Mouse (Mus musculus): ENCODE data around the gene Stxbp1.

Stxbp1 gene

DNA sequence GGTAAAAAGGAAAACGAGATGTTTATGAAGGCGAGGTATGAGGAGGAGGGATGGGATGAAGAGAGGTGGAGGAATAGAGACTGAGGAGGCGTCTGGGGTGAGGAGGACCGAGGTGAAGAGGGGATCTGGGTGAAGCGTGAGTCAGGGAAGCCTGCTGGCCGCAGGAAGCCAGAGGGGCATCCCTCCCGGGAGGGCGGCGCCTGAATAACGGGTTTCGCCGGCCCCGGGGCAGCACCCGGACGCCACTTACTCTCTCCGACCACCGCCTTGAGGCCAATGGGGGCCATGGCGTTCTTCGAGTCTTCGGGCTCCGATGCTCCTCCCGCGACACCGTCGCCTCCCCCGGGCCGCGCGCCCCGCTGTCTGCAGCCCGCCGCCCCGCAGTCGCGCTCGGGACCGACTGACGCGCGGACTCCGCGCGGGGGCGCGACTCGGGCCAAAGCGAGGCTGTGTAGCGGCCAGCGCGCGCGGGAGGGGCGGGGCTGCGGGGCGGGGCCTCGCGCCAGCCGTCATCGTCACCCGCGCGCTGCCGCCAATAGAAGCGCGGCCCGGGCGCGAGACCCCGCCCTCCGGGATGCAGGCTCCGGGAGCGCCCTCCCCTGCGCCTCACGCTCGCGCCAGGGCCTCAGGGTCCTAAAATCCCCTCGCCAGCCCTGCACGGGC lies at the start of gene Stxbp1:
TSS of gene Stxbp1 (minus strand) at position 441 of the 663 bp plus-strand sequence.
- DNase-seq: peak; percentile 87 to 91

DNA sequence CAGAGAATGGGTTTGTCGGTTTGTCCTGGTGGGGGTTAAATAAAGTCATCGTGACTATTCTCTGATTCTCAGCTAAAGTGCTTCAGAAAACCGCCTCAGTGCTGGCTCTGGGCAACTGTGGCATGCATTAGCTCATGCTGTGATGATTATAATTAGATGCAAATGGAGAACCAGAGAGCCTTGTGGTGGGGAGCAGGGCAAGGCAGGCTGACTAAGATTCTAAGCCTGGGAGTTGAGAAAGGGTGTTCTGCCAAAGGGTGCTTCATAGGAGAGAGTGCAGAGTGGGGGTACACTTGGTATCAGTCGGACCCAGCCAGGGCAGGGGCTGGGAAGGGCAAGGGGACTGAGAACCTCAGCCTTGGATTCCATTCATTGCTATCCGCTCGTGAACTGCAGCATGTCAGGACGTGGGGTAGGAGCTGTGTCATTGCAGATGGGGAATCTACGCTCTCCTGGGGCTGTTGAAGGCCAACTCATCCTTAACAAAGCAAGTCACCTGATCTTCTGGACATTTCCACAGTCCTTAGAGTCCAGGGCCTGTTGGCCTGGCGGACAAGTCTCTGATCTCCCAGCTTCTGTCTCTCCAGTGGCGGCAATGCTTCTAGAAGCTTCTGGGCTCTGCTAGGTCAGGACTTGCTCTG lies 49.6 kb upstream of the Stxbp1 start:
- DNase-seq: no peak

DNA sequence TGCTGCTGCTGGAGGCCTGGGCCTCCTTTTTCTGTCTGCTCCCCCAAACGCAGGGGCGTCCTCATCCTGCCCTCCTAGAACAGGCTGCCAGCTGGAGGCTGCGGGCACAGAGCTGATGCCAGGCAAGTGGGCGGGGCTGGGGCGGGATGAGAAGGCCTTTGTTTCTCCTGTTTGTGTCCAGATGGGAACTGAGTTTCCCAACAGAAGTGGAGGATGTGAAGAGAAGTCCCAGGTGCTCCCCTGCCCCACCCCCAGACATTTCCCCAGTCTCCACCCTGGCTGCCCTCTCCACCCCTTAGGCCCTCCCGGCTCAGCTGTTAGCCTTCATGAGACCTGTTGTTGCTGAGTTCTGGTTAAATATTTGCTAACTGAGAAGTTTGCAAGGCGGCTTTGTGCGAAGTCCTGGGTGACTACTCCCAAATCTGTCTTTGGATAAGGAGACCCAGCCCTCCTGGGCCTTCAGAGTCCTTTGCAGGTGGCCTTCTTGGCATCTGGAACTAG lies 48.6 kb upstream of the Stxbp1 start:
- no peak for DNase-seq

DNA sequence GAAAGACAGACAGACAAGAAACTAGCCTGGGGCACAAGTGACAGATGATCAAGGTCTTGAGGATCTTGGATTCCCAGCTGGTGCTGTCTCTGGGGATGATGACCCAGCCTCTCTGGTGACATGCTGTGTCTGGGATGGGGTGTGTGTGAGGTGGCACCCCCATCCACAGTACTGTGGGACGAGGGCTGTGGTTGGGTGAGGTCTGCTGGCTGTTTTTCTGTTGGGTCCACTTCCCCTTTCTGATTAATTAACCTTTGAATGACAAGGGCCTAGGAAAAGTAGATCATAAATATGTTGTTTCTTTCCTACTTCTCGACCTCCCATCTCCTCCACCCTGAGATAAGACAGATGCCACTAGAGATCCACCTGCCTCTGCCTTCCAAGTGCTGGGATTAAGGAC lies 47.1 kb upstream of the Stxbp1 start:
- DNase-seq: no peak

DNA sequence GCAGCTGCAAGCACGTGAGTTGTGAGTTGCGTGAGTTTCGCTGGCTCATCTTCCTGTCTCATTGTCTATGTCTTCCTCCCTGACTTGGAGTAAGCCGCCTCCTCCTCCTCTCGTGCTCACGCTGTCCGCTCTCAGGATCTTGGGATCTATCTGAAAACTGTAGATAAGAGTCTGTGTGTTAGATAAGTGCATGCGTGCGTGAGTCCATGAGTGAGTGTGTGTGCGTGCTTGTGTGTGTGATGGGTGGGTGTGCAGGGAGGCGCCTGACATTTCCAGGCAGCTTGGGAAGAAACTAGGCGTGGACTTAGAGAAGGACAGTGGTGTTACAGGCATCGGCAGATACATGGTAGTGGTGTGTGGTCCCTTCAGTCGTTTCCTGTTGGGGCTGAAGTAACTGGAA lies 45.4 kb upstream of the Stxbp1 start:
- DNase-seq: no peak

DNA sequence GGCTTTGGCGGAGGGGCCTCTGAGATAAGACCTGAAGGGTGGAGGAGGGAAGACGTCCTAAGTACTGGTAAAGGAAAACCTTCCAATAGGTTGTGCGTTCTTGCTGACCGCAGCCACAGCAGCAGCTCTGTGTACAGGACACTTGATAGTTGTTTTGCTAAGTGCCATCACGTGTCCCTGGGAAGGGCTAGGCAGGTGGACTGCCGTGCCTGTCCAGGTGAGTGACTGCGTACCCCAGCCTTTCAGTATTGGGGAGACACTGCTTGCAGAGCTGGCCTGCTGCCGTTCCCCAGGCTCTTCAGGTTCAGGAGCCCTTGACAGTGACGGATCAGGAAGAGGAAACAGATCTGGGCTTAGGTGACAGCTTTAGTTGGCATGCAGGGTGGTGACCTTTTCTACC lies 44.2 kb upstream of the Stxbp1 start:
- DNase-seq: no peak

DNA sequence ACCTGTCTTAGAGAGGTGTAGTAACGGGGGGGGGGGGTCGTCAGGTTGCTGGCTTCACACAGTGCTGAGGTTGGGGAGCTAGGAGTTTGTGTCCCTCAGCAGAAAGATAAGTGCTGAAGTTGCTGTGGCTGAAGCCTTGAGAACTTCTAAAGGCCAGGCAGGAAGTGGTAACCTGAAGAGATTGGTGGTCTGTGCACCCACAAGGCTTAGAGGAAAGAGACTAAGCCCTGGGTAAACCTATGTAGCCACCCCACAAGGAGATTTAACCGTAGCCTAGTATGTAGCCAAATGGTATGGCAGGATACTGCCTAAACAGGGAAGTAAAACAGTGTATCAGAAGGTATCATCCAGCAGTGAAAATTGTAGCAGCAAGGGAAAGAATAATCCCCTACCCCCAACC lies 43.2 kb upstream of the Stxbp1 start:
- DNase-seq: no peak

DNA sequence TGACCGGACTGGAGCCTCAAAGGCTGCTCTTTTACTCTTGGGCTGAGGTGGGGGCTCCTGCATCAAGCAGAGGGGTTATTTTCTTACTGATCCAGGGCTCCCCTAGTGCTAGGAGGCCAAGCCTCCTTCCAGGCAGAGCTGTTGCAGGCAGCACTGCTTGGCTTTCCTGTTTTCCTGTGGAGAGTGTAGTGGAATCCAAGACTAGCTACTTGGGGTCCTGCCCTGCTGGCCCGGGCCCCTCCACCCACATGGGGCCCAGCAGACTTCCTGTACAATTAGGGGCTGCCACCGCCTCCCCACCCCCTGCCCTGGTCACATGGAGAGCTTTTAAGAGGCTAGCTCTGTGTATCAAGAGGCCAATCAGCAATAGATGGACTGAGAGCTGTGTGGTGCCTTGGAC lies 41.5 kb upstream of the Stxbp1 start:
- no peak for DNase-seq

DNA sequence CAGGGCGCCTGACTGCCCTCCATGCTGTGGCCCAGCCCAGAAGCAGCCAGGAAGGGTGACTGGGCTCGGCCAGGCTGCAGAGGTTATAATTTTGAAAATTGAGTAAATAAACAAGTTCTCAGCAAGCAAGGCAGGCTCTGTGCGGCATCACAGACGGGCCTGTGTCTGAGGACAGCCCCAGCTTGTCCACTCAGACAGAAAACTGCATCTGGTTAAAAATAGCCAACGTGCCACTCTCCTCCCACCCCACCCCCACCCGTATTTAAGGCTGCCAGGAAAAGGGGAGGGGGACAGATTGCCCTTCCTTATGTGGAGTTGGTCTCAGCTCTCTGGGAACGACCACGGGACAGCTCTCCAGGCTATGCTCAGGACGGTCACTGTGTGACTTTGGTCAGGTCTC lies 41.0 kb upstream of the Stxbp1 start:
- no peak for DNase-seq

DNA sequence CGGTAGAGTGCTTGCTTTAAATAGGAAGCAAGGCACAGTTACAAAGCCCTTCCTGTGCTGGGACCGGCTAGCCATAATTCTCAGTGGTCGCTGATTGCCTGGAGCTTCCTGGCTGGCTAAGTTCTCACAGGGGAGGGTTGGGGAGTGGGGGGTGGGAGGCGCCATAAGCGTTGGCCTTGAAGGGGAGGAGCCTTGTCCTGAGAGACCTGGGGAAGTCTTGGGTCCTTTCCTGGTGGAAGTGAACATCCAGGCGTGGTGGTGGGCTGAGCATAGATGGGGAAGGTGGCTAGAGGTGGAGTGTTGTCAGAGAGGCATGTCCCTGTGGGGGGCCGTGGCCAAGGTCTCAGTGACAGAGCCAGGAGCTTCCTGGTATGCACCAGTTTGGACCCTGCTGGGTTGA lies 37.7 kb upstream of the Stxbp1 start:
- DNase-seq: no peak

DNA sequence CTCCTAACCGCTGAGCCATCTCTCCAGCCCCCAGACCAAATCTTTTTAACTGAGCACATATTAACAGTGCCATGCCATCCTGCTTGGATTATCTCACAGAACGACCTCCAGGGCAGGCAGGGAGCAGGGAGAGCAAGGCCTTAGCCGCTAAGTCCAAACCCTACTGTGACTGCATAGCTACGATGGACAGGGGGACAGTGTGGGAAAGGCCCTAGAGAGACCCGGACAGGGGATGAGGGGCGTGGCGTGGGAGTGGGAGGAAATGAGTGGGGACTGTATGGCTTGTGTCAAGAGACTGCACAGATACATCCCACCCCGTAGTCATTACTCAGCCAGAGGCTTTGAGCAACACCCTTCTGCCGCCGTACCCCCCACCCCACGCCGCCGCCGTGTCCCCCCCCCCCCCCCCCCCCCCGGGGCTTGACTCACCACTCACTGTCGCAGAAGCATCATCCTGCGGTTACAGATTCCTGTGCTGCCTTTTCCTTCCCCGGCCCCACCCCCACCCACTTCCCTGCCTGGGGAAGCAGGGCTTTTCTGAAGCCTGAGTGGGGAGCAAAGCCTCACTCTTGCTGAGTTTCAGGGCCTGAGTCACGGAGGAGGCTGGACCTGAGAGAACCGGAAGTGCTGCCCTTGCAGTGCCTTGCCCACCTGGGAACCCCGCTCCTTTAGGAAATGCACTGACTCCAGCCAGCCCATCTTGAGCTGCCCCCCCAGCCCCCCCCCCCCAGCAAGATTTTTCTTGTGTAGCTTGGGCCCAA lies 35.4 kb upstream of the Stxbp1 start:
- DNase-seq: no peak

DNA sequence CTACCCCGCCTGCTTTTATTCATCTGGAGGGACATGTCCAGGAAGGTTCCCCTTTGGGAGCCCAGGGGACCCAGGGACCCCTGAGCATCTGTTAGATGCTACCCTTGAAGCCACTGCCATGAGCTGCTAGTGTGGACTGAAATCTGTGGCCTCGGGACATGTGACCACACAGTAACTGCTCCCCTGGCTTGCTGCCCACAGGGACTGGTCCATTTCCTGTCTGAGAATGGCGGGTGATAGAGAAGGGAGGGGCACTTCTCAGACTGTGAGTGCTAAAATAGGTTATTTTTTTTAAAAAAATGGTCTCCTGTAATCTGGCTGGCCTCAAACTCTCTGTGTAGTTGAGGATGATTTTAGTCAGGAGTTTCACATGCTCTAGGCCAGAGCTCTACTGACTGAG lies 34.7 kb upstream of the Stxbp1 start:
- no peak for DNase-seq

DNA sequence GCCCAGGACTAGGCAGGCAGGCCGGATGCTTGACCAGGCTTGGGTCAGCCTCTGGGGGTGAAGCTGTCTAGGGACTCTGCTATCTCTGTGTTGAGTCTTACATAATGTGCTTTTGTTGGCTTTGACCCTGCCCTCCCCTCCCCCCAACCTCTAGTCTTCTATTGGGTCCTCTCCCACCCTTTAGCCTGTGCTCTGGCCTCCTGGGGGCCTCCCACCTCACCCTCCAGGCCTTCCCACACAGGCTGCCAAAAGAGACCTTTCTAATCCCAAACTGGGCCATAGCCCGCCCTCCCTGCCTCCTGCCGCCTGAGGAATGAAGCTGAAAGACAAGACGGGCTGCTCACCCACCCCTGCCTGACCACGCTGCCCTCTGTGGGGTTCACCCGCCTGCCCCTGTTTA lies 34.0 kb upstream of the Stxbp1 start:
- DNase-seq: no peak

DNA sequence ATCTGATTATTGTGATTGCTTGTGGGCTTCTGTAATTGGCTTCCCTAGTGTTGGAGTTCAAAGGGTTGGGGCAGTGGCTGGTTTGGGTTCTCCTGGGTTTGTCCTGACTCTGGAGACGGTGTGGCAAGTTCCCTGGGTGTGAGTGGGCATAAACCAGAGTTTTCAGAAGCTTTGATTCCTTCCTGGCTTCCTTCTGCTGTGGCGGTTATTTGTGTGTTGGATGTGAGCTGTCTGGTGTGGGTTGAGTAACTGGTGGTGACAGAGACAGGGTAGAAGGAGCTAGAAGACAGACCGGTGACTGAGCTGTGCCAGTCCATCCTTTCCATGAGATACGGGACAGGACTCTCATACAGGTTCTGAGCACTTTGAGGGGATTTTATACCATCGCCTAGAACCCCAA lies 32.5 kb upstream of the Stxbp1 start:
- DNase-seq: no peak

DNA sequence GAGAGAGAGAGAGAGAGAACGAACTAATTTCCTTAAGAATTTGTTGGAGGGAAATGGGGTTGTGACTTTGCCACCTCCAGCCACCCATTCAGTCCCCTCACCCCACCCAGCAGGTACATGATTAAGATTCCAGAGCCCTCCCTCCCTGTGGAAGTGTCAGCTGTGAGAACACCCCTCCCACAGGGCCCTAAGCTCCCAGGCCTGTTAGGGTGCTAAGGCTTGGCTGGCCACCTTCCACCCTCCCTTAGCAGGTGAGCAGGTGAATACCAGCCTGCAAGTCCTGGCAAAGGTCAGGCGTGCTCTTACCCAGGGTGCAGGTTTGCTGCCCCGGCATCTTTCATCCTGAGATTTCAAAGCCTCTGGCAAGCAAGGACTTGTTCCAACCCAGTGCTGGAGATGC lies 31.4 kb upstream of the Stxbp1 start:
- no peak for DNase-seq

DNA sequence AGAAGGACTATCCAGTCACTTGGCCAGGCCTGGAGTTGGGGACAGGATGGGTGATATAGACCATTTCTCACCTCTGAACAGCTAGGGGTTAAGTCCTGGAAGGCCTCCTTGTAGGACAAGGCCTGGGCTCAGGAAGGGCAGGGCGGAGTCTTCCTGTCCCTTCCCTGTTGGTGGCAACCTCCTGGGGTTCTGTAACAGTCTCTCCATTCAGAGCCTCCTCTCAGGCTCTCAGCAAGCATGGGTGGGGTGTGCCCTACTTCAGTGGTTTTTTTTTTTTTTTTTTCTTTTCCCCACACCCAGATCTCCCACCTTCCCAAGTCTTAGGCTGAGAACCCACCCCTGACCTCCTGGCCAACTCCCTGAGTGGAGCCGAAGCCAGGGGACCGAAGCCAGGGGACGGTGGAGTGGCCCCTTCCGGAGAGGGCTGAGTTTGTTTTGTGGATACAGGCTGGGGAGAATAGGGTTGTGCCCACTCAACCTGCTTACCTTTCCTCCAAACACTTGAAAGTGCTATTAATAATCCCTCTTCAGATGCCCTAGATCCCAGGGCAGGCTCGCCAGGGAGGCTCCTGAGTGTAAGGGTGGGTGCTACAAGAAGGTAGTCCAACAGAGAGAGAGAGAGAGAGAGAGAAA lies 30.8 kb upstream of the Stxbp1 start:
- no peak for DNase-seq

DNA sequence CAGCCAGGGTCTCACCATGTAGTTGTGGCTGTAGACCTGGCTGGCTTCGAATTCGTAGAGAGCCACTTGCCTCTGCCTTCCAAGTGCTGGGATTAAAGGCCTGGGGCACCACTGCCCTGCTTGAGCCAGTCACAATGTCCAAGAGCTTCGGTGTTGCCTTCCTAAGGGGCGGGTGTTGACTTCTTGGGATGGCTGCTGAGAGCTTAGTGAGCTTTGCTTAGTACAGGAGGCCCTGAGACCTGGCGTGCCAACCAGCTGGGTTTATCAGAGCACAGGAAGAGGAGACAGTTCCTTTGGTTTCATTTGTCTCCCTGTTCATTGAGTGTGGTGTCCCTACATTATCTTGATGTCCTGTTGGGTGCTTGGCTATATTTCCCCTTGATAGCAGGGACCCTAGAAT lies 30.3 kb upstream of the Stxbp1 start:
- DNase-seq: no peak

DNA sequence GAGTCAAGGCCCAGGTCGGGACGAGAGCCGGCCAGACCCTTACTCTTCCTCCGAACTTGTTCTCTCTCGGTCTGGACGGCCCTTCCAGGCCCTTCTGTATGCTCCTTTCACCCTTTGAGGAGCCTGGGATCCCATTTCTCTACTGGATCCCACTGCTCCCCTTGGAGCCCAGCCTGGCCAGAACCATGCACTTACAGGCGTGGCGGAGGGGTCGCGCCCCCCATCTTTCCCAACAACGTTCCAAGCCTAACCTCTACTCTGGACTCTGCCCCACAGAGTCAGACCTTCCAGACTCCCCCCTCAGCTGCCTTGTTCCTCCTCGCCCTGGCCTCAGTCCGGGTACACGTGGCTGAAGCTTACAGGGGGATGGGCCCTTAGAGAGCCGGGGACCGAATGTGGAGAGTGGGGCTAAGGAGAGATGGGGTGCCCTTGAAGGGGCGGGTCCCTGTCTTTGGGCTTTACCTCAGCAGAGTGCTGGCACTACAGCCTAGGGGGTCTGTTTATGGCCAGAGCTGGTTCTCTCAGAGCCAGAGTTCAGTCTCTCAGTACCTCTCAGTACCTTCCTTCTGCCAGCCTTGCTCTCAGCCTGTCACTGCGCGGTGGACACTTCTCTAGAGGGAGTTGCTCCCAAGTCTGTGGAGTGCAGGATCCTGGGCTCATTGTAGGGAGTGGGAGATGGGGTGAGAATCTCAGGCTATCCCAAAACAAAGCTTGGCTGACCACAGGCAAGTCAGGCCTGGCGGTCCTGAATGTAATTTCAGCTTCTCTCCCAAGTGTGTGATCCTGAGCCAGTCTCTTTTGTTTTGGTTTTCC lies 29.7 kb upstream of the Stxbp1 start:
- DNase-seq: no peak

DNA sequence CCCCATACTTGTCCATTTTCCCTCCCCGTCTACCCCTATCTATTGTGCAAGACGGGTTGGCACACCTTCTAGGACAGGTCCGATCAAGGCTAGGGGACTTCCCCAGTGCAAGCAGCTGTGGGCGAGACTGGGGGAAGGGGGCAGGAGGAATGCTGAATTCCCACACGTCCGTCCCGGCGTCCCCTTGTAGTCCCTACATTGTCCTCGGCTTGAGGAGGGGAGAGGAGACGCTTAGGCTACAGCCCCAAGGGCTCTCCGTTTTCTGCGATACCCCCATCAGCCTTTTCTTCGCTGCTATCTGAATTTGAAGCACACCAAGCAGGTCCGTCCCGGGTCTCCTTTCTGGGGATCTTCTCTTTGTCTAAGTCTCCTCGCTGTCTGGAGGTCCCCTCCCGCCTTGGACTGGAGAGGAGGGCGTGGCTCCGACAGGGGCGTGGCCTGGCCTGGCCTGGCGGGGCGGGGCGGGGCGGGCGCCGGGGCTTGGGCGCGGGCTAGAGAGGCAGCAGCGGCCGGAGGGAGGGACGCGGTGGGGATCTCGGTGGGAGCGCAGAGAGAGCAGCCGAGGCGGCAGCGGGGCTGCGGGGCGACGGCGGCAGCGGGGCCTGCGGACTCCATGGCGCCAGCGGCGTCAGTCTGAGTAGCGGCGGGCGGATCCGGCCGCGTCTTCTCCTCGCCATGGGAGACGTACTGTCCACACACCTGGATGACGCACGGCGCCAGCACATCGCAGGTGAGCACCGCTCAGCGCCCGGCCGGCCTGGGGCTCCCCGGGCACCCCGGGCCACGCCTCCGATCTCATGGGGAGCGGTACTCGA lies 28.8 kb upstream of the Stxbp1 start, which contains the start of gene Fam129b:
TSS of gene Fam129b (plus strand) at position 440 of the 815 bp plus-strand sequence.
- DNase-seq: peak; percentile 67 to 70

DNA sequence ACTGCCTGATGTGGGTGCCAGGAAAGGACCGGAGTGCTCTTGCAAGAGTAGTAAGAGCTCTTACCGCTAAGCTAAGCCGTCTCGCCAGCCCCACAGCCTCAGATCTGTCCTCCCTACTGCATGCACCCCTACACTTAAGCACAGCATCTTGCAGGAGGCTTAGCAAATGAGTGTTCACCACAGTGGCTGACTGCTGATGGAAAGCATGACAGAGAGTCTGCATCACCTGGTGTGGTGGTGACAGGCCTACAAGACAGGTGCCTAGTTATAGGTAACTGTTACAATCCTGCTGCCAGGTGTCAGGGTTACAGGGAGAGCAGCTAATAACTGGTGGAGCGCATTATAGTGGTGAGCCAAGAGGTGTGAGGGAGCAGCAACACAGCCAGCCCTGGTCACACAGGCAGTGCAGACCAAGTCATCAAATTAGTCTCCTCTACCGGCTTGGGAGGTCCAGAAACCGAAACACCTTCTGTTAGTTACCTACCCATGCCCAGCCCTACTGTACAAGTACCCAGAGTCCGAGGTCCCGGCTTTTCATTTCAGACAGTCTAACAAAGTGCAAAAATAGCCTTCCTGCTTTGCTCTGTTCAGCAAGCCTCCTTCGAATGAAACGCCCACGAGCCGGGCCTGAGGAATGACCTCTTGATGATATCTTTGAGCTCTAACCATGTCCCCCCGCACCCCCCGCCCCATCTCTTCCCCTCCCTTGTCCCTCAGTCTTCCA lies 28.1 kb upstream of the Stxbp1 start:
- no peak for DNase-seq

DNA sequence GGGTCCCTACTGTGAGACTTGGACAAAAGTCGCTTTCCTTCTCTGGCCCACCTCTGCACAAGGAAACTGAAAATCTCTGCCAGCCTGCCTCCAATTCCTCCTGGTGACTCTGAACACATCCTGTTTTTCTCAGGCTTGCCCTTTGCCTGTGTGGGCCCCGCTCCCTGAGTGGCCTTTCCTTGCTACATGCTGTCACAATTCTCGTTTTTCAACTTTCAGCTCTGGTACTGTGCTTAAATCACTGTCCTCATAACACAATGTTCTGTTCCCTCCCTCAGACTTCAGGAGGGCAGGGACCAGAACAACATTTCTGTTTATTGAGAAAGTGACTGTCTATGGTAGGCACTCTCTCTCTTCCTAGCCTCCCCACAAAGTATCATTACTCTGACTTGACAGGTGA lies 27.0 kb upstream of the Stxbp1 start:
- DNase-seq: no peak

Data from thymus, postnatal 36 days (tissue).